Mouse (Mus musculus) cortical plate, adult 2 months (tissue): ENCODE measurements around the gene Gpatch2.

Source experiments
- CTCF ChIP-seq: fragments of 200-500 bp; IDR thresholded peaks from 2 replicates; pipeline ENCODE4 v1.5.1; 2011; ENCODE audit warnings: mild to moderate bottlenecking, control low read depth, low read length; ENCODE audit not compliant: insufficient read depth; ENCODE audit errors: extremely low read depth
- POLR2A ChIP-seq: fragments of 200-500 bp; IDR thresholded peaks from 2 replicates; pipeline ENCODE4 v1.6.1; 2011; ENCODE audit warnings: mild to moderate bottlenecking, low read length, control low read depth; ENCODE audit not compliant: insufficient read depth; ENCODE audit errors: extremely low read depth

- TF ChIP-seq CTCF (no peak), POLR2A (no peak)
These were observed 19.9 kb downstream of the Gpatch2 start for GRCm38 (mm10) chr1:187235161-187235560.
